Mouse (Mus musculus) thymus, adult 2 months (tissue): Measurements from ENCODE around the gene Fam184a.

Experiments used
- CTCF ChIP-seq: fragments of 200-500 bp; IDR thresholded peaks from 2 replicates; pipeline ENCODE4 v1.5.1; 2012; ENCODE audit warnings: mild to moderate bottlenecking, control low read depth, low read length, moderate library complexity, borderline replicate concordance; ENCODE audit not compliant: control insufficient read depth, poor library complexity, insufficient read depth; ENCODE audit errors: extremely low read depth
- POLR2A ChIP-seq: fragments of 200-500 bp; IDR thresholded peaks from 2 replicates; pipeline ENCODE4 v1.6.1; 2012; ENCODE audit warnings: mild to moderate bottlenecking, low read length, control low read depth, moderate library complexity; ENCODE audit not compliant: control insufficient read depth, poor library complexity, insufficient read depth; ENCODE audit errors: extremely low read depth

- TF ChIP-seq CTCF (no peak), POLR2A (no peak)
Observed at GRCm38 (mm10) chr10:53735201-53735865, 15.6 kb downstream of the Fam184a start.
